Mouse (Mus musculus): ENCODE data around the gene Sept9. TPM values are rescaled to one million over a fixed set of nuclear protein-coding genes. Genes with fewer than 3 reads are reported as not detected.
A peak's percentile ranks its signal among the peaks of the same experiment; 100 is the strongest.

Gene Sept9
- total RNA-seq, 2 experiments from 2014 or later, result 11.5 to 13.6 TPM

- H3K27ac ChIP-seq, result no peak overlapping the region; the same call in 1 of the 2 replicates
- no peak for DNase-seq
- no peak overlapping the region for H3K4me3 ChIP-seq
- intact Hi-C loops (cut with DNase I), result no loop called here
- no peak for TF ChIP-seq CTCF (IDR thresholded peaks at IDR 0.05)
Observed at GRCm38 (mm10) chr11:117327633-117328032, 128.2 kb downstream of the Sept9 start.

- H3K27ac ChIP-seq, result peak overlapping the region; percentile 72
- intact Hi-C loops (cut with DNase I), result no loop called here
- no peak for TF ChIP-seq CTCF (IDR thresholded peaks at IDR 0.05)
- DNase-seq, result no peak
- H3K4me3 ChIP-seq, result no peak overlapping the region
Observed at GRCm38 (mm10) chr11:117330076-117330950, 130.9 kb downstream of the Sept9 start.

GRCm38 (mm10) chr11:117330951-117331254 is 131.4 kb downstream of the Sept9 start:
- peak overlapping the region; percentile 72 for H3K27ac ChIP-seq
- DNase-seq, result no peak
- no peak for TF ChIP-seq CTCF (IDR thresholded peaks at IDR 0.05)
- intact Hi-C loops (cut with DNase I), result no loop called here
- H3K4me3 ChIP-seq, result no peak overlapping the region

- peak overlapping the region; percentile 72 for H3K27ac ChIP-seq
- no peak for TF ChIP-seq CTCF (IDR thresholded peaks at IDR 0.05)
- H3K4me3 ChIP-seq, result peak overlapping the region; percentile 66
- peak; percentile 58 for DNase-seq
- intact Hi-C loops (cut with DNase I), result no loop called here
Observed at GRCm38 (mm10) chr11:117331361-117332241, 132.1 kb downstream of the Sept9 start.

GRCm38 (mm10) chr11:117332242-117333149 is 133.0 kb downstream of the Sept9 start:
- H3K4me3 ChIP-seq, result peak overlapping the region; percentile 66
- peak overlapping the region; percentile 72 for H3K27ac ChIP-seq
- peak; percentile 63 for DNase-seq
- TF ChIP-seq CTCF (IDR thresholded peaks at IDR 0.05), result no peak
- intact Hi-C loops (cut with DNase I), result no loop called here

GRCm38 (mm10) chr11:117333150-117333715 is 133.8 kb downstream of the Sept9 start:
- intact Hi-C loops (cut with DNase I), result no loop called here
- no peak for TF ChIP-seq CTCF (IDR thresholded peaks at IDR 0.05)
- peak overlapping the region; percentile 72 for H3K27ac ChIP-seq
- DNase-seq, result no peak
- peak overlapping the region; percentile 66 for H3K4me3 ChIP-seq

GRCm38 (mm10) chr11:117334101-117334500 is 134.6 kb downstream of the Sept9 start:
- peak overlapping the region; percentile 72 for H3K27ac ChIP-seq
- no peak for DNase-seq
- H3K4me3 ChIP-seq, result no peak overlapping the region
- TF ChIP-seq CTCF (IDR thresholded peaks at IDR 0.05), result no peak
- intact Hi-C loops (cut with DNase I), result no loop called here

GRCm38 (mm10) chr11:117335146-117335545 is 135.7 kb downstream of the Sept9 start:
- intact Hi-C loops (cut with DNase I), result no loop called here
- TF ChIP-seq CTCF (IDR thresholded peaks at IDR 0.05), result no peak
- H3K4me3 ChIP-seq, result no peak overlapping the region
- no peak overlapping the region; the same call in 1 of the 2 replicates for H3K27ac ChIP-seq
- DNase-seq, result no peak

- Histone ChIP-seq H3K4me3 (no peak overlapping the region), H3K27ac (no peak overlapping the region)
- DNase-seq, result no peak
- TF ChIP-seq CTCF (IDR thresholded peaks at IDR 0.05), result no peak
- intact Hi-C loops (cut with DNase I), result no loop called here
Observed at GRCm38 (mm10) chr11:117336081-117336788, 136.8 kb downstream of the Sept9 start.

- H3K27ac ChIP-seq, result no peak overlapping the region
- intact Hi-C loops (cut with DNase I), result no loop called here
Observed at GRCm38 (mm10) chr11:117337749-117338148, 138.3 kb downstream of the Sept9 start.

GRCm38 (mm10) chr11:117338503-117338902 is 139.0 kb downstream of the Sept9 start:
- Histone ChIP-seq H3K27ac (no peak overlapping the region), H3K4me3 (no peak overlapping the region)
- TF ChIP-seq CTCF (IDR thresholded peaks at IDR 0.05), result no peak
- peak; percentile 62 for DNase-seq
- intact Hi-C loops (cut with DNase I), result no loop called here

More at GRCm38 (mm10) chr11:117337749-117338148, 138.3 kb downstream of the Sept9 start:
- H3K4me3 ChIP-seq, result no peak overlapping the region
- DNase-seq, result no peak
- TF ChIP-seq CTCF (IDR thresholded peaks at IDR 0.05), result no peak
